Mouse (Mus musculus) heart, postnatal 36 days (tissue): ENCODE measurements around the gene Gm9. TPM values are rescaled to one million over a fixed set of nuclear protein-coding genes. Genes with fewer than 3 reads are reported as not detected.
"Not testable (repeated sequence)": the region's sequence is repeated elsewhere in the genome, so short reads cannot be mapped to it uniquely, and the experiment has no call there.

Experiments used
- DNase-seq, 2 experiments: peaks; one replicate each; pipeline ENCODE4 v3.0.0; 2021 to 2022
- intact Hi-C: fragments of 180-260 bp; cut with DNase I; formaldehyde crosslinking; loops from one replicate; pipeline ENCODE4 v1.15.1; 2025
- total RNA-seq, 2 experiments: library from RNA; stranded (reverse); gene quantifications; 2 replicates each; pipeline ENCODE4 v1.2.3; 2021

The Gm9 gene
- not detected for total RNA-seq

- DNase-seq = no peak
- intact Hi-C loops = no loop called here
Measured at GRCm38 (mm10) chrX:37210941-37211340, at the start of gene Gm9. Gene Gm9 (minus strand): TSS chrX:37211041.

GRCm38 (mm10) chrX:37249619-37250018 is 38.8 kb upstream of the Gm9 start, which contains the start of gene Rhox3a:
Gene Rhox3a (plus strand): TSS chrX:37249919.
- intact Hi-C loops, DNase-seq: not testable (repeated sequence)

GRCm38 (mm10) chrX:37244676-37245075 is 33.8 kb upstream of the Gm9 start, which contains the start of gene Rhox2a:
Gene Rhox2a (plus strand): TSS chrX:37244976.
- DNase-seq, intact Hi-C loops: not testable (repeated sequence)

- DNase-seq, intact Hi-C loops: not testable (repeated sequence)
Measured at GRCm38 (mm10) chrX:37222158-37222557, 11.3 kb upstream of the Gm9 start, which contains the start of gene Rhox1. Gene Rhox1 (minus strand): TSS chrX:37222258.

GRCm38 (mm10) chrX:37198676-37199075 is 12.2 kb downstream of the Gm9 start:
- no peak for DNase-seq
- intact Hi-C loops = no loop called here

- intact Hi-C loops = loop anchor here (2.0 kb wide), 1 partner anchor 65 kb away; the partner anchor contains the start of gene Nkap
- DNase-seq = peak in 1 of 2 experiments; percentile 2
Measured at GRCm38 (mm10) chrX:37191744-37192379, 19.0 kb downstream of the Gm9 start.

GRCm38 (mm10) chrX:37191105-37191743 is 19.6 kb downstream of the Gm9 start, which contains the start of the genes Ndufa1 and Rnf113a1:
Gene Ndufa1 (minus strand): TSS chrX:37191163.
Gene Rnf113a1 (plus strand): TSS chrX:37191245.
- intact Hi-C loops = loop anchor here (2.0 kb wide), 1 partner anchor 64 kb away; the partner anchor contains the start of gene Nkap
- DNase-seq = peak; percentile 82

- intact Hi-C loops = loop anchor here (2.0 kb wide), 1 partner anchor 64 kb away; the partner anchor contains the start of gene Nkap
- DNase-seq = no peak
Measured at GRCm38 (mm10) chrX:37190755-37191104, 20.1 kb downstream of the Gm9 start.

GRCm38 (mm10) chrX:37184401-37184800 is 26.4 kb downstream of the Gm9 start:
- intact Hi-C loops, DNase-seq: not testable (repeated sequence)

- intact Hi-C loops = no loop called here
- no peak for DNase-seq
Measured at GRCm38 (mm10) chrX:37168742-37169141, 42.1 kb downstream of the Gm9 start, which contains the start of gene Akap14. Gene Akap14 (minus strand): TSS chrX:37168842.

- intact Hi-C loops = no loop called here
- peak; percentile 9 for DNase-seq
Measured at GRCm38 (mm10) chrX:37167085-37167484, 43.8 kb downstream of the Gm9 start.

- no peak for DNase-seq
- intact Hi-C loops = no loop called here
Measured at GRCm38 (mm10) chrX:37163115-37163514, 47.7 kb downstream of the Gm9 start.

GRCm38 (mm10) chrX:37161169-37161568 is 49.7 kb downstream of the Gm9 start:
- no peak for DNase-seq
- intact Hi-C loops = no loop called here

Other genes with a start within 250 kb of the Gm9 start
- gene Sept6, start 219.2 kb downstream of the Gm9 start, total RNA-seq = 1 to 10 TPM; 5.1 to 5.6 TPM
- not detected for gene Sowahd, start 162.2 kb downstream of the Gm9 start, total RNA-seq
- 100 to 1,000 TPM; 303 to 327 TPM for gene Rpl39, start 125.6 kb downstream of the Gm9 start, total RNA-seq
- gene Upf3b, start 100.7 kb downstream of the Gm9 start, total RNA-seq = 1 to 10 TPM; 7.9 to 8.0 TPM
- gene Nkap, start 84.2 kb downstream of the Gm9 start, total RNA-seq = 1 to 10 TPM; 9.2 to 9.9 TPM
- gene Akap14, start 42.2 kb downstream of the Gm9 start, total RNA-seq = not detected
- gene Ndufa1, start 19.9 kb downstream of the Gm9 start, total RNA-seq = 100 to 1,000 TPM; 905 to 914 TPM
- gene Rnf113a1, start 19.8 kb downstream of the Gm9 start, total RNA-seq = 1 to 10 TPM; 2.1 to 2.6 TPM
- not detected for gene Rhox1, start 11.2 kb upstream of the Gm9 start, total RNA-seq
- not detected for gene Rhox2a, start 33.9 kb upstream of the Gm9 start, total RNA-seq
- gene Rhox3a, start 38.9 kb upstream of the Gm9 start, total RNA-seq = not detected
- not detected for gene Rhox4a, start 54.3 kb upstream of the Gm9 start, total RNA-seq
- gene Rhox3a2, start 169.0 kb upstream of the Gm9 start, total RNA-seq = not detected
- not detected for gene Rhox4a2, start 179.8 kb upstream of the Gm9 start, total RNA-seq
- not detected for gene Rhox2b, start 201.0 kb upstream of the Gm9 start, total RNA-seq
- gene Rhox4b, start 221.5 kb upstream of the Gm9 start, total RNA-seq = not detected
- gene Rhox2c, start 242.6 kb upstream of the Gm9 start, total RNA-seq = not detected
- not detected for gene Rhox3c, start 247.5 kb upstream of the Gm9 start, total RNA-seq